Mouse (Mus musculus) urinary bladder, adult 2 months (tissue): ENCODE data around the gene Ctsr. TPM values are rescaled to one million over a fixed set of nuclear protein-coding genes. Genes with fewer than 3 reads are reported as not detected.
"Not testable (repeated sequence)": the region's sequence is repeated elsewhere in the genome, so short reads cannot be mapped to it uniquely, and the experiment has no call there.

Experiments used
- DNase-seq: peaks from one replicate; pipeline ENCODE4 v3.0.0; 2022; ENCODE audit warnings: low spot score
- polyA plus RNA-seq: library from polyadenylated mRNA; depleted of rRNA; stranded (reverse); fragments of >200 nt; gene quantifications from 2 replicates; pipeline ENCODE4 v1.2.3, GENCODE M21; 2012; rRNA removed

The Ctsr gene
- not detected in 2 replicates for polyA plus RNA-seq

DNA sequence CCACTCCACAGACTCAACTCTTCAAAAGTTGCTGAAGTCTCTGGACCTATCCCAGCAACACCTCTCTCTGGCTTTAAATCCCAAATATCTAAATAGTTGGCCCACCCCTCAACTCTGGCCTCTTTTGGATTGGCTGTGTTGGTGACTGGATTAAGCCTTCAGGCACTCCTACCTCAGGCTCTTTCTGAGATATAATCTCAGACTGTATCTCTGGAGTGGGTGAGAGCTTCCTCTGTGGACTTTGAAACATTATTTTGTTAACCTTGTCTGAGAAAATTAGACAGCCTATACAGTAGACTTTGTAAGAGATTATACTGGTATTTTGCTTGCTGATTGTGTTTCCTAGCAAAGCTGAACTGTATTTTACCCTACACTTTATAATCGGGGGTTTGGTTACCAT is at the start of gene Ctsr:
Gene Ctsr, minus strand, starts transcription at position 101 of the 400 bp plus-strand sequence.
- no peak for DNase-seq

DNA sequence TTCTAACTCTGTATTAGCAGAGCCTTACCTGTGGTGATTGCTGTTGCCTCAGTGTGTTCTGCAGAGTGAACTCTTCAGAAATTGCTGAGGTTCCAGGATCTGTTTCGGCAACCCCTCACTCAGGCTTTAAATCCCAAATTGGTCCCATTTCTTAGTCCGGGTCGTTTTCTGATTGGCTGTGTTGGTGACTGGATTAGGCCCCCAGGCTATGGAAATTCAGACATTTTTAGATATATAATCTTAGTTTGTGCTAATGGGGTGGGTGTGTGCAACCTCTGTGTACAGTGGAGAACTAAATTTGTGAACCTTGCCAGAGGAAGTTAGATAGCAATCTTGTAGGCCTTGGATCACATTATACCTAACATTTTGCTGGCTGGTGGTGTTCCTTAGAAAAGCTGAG is 39.3 kb upstream of the Ctsr start, which contains the start of gene Cts6:
Gene Cts6, minus strand, starts transcription at position 101 of the 400 bp plus-strand sequence.
- no peak for DNase-seq

DNA sequence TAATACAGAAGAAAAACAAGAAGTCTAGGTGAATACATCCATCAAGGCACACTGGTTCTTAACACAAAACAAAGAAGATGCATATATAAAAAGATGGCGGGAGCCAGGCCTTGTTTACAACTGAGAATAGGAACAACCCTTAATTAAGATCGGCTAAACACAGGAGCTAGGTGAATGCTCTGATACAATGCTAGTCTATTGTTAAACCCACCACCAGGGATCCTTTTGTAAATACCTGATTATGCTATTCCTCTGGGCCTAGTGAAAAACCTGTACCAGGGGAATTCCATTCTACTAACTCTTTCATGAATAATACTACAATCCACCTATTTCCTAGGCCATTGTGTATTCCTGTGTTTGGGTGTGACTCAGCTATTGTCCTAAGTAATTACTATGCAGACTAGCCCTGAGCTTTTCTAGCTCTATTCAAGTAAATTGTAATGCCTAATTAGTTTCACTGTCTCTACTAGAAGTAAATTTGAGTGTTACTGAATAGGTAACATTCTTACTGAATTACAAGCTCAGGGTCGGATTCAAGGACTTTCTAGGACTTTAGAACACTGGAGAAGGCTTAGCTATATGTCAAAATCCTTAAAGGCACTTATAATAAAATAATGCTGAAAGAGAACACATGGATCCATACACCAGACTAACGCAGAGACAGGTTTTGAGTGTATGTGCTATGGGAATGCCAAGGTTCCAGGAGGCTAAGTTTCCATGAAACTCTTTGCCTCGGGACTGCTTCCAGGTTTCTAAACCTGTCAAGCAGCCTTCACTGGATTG is 21.3 kb upstream of the Ctsr start:
- DNase-seq: not testable (repeated sequence)

DNA sequence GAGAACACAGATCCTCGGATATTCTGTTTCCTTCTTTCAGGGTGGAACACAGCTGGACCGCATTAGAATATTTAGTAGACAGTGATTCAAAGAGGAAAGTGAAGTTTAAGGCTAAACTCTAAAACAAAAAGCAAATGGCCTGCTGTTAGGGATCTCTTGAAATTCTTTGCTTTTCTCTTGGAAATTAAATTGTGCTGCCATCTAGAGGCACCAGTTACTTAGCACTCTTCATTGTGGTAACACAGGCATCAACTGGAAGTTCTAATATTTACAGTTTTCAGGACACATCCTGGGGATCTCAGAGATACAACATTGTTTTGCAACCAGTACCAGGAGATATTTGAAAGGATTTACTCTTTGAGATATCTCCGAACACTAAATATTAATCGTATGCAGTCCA is 566 bp upstream of the Ctsr start:
- no peak for DNase-seq

Other genes starting within 250 kb of the Ctsr start
- gene Gm49393, start 228.7 kb downstream of the Ctsr start, polyA plus RNA-seq: not detected in 2 replicates
- gene Gm49391, start 227.7 kb downstream of the Ctsr start, polyA plus RNA-seq: 6.3 and 7.0 TPM in 2 replicates
- 25.8 and 35.2 TPM in 2 replicates for gene Ctla2a, start 227.6 kb downstream of the Ctsr start, polyA plus RNA-seq
- gene Tpbpa, start 222.3 kb downstream of the Ctsr start, polyA plus RNA-seq: 0.04 and 0.11 TPM in 2 replicates
- gene Ctsj, start 158.3 kb downstream of the Ctsr start, polyA plus RNA-seq: not detected in 2 replicates
- not detected in 2 replicates for gene Ctsq, start 123.6 kb downstream of the Ctsr start, polyA plus RNA-seq
- not detected in 2 replicates for gene Cts6, start 39.2 kb upstream of the Ctsr start, polyA plus RNA-seq
- not detected in 2 replicates for gene Cts8, start 91.1 kb upstream of the Ctsr start, polyA plus RNA-seq
- gene Gm49398, start 124.6 kb upstream of the Ctsr start, polyA plus RNA-seq: not detected in 2 replicates
- not detected in 2 replicates for gene Cts7, start 193.9 kb upstream of the Ctsr start, polyA plus RNA-seq